Mouse (Mus musculus): Measurements from ENCODE around the gene Abhd5. TPM values are rescaled to one million over a fixed set of nuclear protein-coding genes. Genes with fewer than 3 reads are reported as not detected.

Gene Abhd5
- polyA plus RNA-seq (2012; rRNA removed) = 82.9 and 103 TPM in 2 replicates

GRCm38 (mm10) chr9:122351303-122352024 lies at the start of gene Abhd5:
Abhd5 (plus strand) TSS chr9:122351608.

Other genes with a start within 250 kb of the Abhd5 start
- 21.1 and 25.9 TPM in 2 replicates for gene Snrk, start 234.3 kb upstream of the Abhd5 start, polyA plus RNA-seq (2012; rRNA removed)
- gene Ano10, start 57.2 kb upstream of the Abhd5 start, polyA plus RNA-seq (2012; rRNA removed) = 15.9 and 16.3 TPM in 2 replicates

Measured in liver, embryonic 18 days (tissue).